Mouse (Mus musculus) layer of hippocampus, adult 18-20 months (tissue): ENCODE data around the gene Aktip. TPM values are rescaled to one million over a fixed set of nuclear protein-coding genes. Genes with fewer than 3 reads are reported as not detected.

ENCODE experiments used
- DNase-seq, 2 experiments: peaks; one replicate each; pipeline ENCODE4 v3.0.0; 2022; ENCODE audit warnings: low spot score in 2 of 2
- total RNA-seq, 2 experiments: library from RNA; stranded (reverse); gene quantifications; 2 replicates each; pipeline ENCODE4 v1.2.3; 2021

Gene Aktip
- total RNA-seq, 2 experiments from 2014 or later: 114 to 117 TPM

GRCm38 (mm10) chr8:91133441-91134069 lies 66.2 kb downstream of the Aktip start:
- DNase-seq: no peak

- no peak for DNase-seq
Observed at GRCm38 (mm10) chr8:91132731-91133130, 67.0 kb downstream of the Aktip start.

DNA sequence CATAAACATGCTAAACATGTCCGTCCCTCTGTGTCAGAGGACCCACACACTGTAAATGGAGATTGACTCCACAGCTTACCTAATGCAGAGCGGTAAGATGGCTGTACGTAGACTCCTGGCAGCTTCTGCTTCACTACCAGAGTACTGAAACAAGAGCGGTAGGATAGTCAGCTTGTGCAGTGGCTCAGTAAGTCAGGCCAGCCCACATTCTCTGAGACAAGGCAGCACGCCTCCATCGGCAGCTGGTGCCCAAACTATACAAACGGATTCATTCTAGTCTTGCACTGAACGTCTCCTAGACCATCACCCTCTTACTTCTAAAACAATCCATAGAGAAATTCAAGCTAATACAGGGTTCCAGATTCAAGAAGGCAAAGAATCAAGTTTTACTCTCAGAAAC lies 73.0 kb downstream of the Aktip start:
- DNase-seq: peak; percentile 49 to 80

DNA sequence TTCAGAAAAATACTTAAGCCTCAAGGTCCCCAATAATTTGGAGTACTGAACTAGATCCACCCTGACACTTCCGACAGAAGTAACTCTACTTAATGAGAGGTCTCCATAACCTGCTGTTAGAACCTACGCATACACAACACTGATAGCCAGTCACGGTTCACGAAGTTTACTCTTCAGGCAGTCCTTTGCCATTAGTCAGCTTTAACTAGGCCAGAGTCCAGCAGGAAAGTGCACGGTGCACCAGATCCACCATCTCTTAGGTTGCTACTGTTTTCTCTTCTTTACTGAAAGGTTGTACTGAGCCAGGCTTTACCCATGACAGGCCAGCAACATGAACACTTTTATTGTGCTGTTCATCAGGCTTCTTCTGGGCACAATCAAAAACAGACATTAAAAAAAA lies 75.5 kb downstream of the Aktip start:
- no peak for DNase-seq

DNA sequence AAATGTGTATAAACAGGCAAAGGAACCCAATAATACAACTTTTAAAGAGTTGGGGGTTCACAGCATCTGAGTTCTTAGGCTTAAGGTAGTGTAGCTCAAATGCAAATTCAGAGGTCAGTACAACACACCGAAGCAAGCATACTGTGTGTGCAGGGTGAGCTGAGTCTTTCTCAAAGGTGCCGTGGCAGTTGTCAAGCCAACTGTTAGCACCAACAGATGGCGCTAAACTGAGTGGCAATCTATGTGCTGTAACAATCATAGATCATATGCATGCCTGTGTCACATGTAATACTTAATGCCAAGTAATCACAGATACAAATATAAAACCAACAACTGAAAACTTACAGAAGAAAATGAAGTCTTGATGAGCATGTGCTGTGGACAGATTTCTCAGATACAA lies 81.6 kb downstream of the Aktip start:
- DNase-seq: no peak

GRCm38 (mm10) chr8:91117537-91117936 lies 82.2 kb downstream of the Aktip start:
- DNase-seq: no peak

GRCm38 (mm10) chr8:91114910-91115309 lies 84.9 kb downstream of the Aktip start:
- DNase-seq: no peak

DNA sequence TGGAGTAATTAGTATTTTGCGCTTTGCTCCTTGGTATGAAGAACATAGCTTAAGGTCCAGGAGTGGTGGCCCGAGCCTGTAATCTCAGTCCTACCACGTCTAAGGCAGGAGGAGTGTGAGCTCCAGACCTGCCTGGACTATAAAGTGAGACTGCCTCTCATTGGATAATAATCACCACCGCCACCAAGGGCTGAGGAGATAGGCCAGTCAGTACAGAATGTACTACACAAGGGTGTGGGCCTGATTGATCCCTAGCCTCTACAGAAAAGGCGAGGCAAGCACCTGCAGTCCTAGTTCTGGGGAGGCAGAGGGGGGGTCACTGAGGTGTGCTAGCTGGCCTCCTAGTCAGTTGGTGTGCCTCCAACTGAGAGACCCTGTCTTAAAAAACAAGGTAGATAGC lies 85.3 kb downstream of the Aktip start:
- DNase-seq: no peak

- DNase-seq: no peak
Observed at GRCm38 (mm10) chr8:91111868-91112477, 87.8 kb downstream of the Aktip start.

GRCm38 (mm10) chr8:91106271-91106670 lies 93.5 kb downstream of the Aktip start:
- DNase-seq: no peak

DNA sequence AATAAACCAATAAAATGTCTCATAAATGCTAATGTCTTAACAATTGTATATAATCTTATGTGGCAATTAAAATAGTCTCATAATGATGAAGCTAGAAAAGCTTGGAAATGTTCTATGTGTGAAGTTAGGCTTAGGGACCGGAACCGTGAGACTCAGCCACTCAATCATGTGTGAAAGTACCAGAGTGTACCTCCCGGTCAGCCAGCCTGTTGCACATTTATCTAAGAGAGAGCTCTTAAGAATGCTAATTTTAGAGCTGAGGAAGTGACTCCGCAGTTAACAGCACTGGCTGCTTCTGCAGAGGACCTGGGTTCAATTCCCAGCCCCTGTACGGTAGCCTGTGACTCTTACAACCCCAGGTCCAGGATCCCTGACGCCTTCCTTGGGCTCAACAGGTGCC lies 101.7 kb downstream of the Aktip start:
- DNase-seq: no peak

DNA sequence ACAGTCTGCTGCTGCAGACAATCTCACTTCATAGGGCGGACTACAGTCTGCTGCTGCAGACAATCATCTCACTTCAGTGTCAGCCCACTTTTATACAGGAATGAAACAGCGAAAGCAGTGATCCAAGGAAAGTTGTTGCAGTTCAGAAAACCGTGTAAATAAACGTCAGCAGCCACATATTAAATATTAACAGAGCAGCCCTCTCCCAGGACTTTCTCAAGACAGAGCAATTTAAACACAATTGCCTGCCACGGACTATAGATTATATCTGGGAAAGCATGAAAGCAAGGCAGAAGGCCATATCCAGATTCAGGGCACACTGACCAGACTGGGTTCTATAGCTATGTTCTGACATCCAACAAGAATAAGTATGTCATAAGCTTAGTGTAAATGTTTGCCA lies 105.6 kb downstream of the Aktip start:
- DNase-seq: no peak

- no peak for DNase-seq
Observed at GRCm38 (mm10) chr8:91089601-91090000, 110.2 kb downstream of the Aktip start.

DNA sequence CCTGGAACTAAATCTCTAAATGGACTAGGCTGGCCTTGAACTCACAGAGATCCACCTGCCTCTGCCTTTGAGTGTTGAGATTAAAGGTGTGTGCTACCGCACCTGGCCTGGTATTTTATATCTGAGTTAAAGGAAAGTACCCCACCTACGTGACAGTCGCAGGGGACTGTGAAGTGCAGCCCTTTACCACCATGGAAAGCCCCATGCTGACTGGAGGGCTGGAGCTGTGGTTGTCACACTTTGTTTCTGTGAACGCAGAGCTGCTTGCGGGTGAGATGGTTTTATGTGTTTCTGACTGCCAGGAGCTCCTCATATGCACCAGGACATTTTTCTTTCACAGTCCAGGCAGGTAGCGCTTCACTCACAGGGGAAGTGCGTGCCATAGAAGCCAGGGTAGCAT lies 111.3 kb downstream of the Aktip start:
- DNase-seq: no peak

- no peak for DNase-seq
Observed at GRCm38 (mm10) chr8:91082428-91082827, 117.3 kb downstream of the Aktip start.

- DNase-seq: no peak
Observed at GRCm38 (mm10) chr8:91081911-91082310, 117.9 kb downstream of the Aktip start.

- no peak for DNase-seq
Observed at GRCm38 (mm10) chr8:91079678-91080077, 120.1 kb downstream of the Aktip start.

- DNase-seq: no peak
Observed at GRCm38 (mm10) chr8:91077077-91077867, 122.5 kb downstream of the Aktip start.

GRCm38 (mm10) chr8:91070275-91070859 lies 129.4 kb downstream of the Aktip start:
- peak; percentile 37 to 82 for DNase-seq

DNA sequence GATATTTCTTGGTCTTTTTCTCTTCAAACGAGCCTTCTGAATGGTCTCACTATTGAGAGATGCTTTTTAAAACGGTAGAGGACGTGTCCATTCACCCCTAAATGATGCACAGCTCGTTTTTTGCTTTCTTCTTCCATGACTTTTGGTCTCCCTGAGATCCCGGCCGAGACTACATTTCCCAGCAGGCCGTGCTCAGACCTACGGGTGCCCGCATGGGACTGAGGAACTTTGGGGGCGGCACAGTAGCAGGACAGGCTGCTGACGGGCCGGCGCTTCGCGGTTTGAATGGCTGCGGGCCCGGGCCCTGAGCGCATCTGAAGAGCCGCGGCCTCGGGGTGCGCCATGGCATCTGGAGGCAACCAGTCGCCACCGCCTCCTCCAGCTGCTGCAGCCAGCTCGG lies 129.9 kb downstream of the Aktip start, which contains the start of gene Rbl2:
Gene Rbl2 (plus strand): TSS at position 224 of the 400 bp plus-strand sequence.
- DNase-seq: peak; percentile 96 to 98

DNA sequence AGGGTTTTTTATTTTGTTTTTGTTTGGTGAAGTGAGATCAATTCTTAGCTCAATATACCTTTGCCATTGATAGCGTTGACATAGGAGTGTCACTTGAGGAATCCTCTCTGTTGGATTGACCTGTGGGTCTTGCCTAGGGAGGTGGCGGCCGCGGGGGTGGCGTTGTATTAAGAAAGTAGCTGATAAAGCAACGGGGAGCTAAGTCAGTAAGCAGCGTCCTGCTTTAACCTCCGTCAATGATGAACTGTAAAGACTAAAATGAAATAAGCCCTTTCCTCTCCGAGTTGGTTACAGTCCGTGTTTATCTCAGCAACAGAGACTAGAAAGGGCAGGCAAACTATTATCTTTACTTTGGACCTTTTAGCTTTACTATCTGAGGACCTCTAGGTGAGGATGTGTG lies 130.4 kb downstream of the Aktip start:
- DNase-seq: peak in 1 of 2 experiments; percentile 30

- DNase-seq: no peak
Observed at GRCm38 (mm10) chr8:91065179-91065578, 134.6 kb downstream of the Aktip start.
